Mouse (Mus musculus): ENCODE results near the gene Ano1. TPM values are rescaled to one million over a fixed set of nuclear protein-coding genes. Genes with fewer than 3 reads are reported as not detected.

Ano1 gene
- total RNA-seq, 2 experiments from 2014 or later: 2.6 to 2.8 TPM

DNA sequence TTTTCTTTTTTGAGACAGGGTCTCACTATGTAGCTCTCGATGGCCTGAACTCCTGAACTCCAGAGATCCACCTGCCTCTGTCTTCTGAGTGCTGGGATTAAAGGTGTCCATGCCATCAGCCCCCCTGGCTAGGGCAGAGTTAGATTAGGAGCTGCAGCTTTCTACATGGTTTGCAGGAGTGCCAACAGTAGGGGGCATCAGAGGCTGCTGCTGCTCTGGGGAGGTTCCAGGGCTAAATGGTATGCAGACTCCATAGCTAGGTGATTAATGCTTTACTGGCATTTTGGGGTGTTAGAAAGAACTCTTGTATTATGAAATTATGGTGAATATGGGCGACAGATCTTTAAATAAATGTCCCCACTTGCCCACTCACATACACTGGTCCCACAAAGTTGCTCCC lies 164.5 kb downstream of the Ano1 start:
- peak in 1 of 2 experiments; percentile 67 for DNase-seq (ENCODE audit: low spot score in 2 of 2)

DNA sequence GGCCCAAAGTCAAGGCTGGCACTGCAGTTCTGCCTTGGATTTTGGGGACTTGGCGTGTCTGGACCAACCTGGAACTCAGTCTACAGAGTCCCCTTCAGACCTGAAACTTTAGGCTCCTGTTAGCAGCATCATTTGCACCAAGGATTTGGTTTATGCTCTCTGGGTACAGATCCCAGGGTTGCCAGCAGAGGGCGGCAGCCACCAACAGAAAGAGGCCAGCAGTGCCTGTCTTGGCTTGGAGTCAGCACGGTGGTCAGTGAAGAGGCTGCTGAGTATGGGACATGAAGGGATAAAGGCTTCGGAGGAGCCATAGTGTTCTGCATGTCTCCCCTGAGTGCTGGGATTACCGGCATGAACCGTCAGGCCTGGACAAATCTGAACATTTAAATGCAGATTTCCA lies 166.1 kb downstream of the Ano1 start:
- peak in 1 of 2 experiments; percentile 76 for DNase-seq (ENCODE audit: low spot score in 2 of 2)

DNA sequence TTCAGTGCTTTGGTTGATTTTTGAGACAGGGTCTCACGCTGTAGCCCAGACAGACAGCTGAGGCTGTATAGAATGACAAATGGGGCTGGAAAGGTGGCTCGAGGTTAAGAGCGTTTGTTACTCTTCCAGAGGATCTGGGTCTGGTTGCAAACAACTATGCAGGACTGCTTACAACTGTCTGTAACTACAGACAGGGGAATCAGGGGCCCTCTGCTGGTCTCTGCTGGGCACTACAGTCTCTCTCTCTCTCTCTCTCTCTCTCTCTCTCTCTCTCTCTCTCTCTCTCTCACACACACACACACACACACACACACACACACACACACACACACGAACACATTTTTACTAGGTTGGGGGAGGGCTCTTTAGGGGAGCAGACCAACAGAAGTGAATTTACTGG lies 168.2 kb downstream of the Ano1 start:
- peak in 1 of 2 experiments; percentile 43 for DNase-seq (ENCODE audit: low spot score in 2 of 2)

DNA sequence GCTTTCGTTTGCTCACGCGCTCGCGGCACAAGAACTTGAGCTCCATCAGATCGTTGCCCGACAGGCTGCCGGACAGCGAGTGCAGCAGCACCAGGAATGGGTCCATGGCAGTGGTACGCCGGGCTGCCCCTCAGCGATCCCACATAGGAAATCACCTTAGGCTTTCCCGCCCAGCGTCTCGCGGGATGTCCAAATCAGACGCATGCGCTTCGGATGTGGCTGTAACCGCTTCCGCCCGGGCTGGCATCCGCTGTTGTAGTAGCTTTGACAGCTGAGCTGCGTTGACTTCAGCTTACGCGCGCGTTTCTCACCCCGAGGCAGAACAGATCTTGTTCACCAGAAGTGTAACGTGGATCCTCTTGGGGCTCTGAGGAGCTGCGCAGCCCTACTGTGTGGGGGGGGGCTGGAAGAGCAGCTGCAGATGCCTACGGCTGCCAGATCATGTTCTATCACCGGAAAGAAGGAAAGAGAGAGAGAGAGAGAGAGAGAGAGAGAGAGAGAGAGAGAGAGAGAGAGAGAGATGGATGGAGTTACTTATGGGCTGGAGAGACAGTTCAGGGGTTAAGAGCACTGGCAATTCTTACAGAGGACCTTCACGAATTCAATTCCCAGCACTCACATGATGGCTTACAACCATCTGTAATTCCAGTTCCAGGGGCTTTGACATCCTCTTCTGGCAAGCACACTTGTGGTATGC lies 169.3 kb downstream of the Ano1 start, which contains the start of gene Fadd:
TSS of gene Fadd (minus strand) at position 180 of the 697 bp plus-strand sequence.
- DNase-seq (ENCODE audit: low spot score in 2 of 2): peak; percentile 87 to 95

DNA sequence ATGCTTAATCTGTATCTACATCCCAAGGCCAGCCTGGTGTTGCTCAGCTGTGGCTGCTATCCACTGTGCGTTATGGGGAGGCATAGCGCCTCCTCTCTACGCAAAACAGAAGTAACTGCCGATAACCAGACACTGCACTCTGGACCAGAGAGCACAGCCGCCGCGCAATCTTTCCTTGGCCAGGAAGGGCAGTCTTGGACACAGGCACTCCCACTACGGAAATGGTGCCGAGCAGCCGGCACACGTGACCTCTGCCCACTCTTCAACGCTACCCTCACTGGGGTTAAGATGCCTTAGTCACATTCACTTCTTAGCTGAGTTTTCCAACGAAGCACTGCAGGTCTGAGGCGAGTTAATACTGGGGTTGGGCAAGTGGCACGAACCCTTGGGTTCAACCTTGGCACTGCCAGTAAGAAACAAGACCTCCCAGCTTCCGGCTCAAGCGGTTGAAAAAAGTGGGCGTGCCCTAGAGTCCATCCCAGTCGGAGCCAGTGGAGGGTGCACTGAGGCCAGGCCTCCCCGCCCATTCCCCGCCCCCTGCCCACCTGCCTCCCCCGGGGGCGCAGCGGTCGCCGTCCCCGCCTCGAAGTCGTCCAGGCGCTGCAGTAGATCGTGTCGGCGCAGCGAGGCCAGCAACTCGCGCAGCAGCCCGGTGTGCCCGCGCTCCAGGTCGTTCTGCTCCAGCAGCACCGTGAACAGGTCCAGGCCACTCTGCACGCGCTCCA lies 170.1 kb downstream of the Ano1 start:
- DNase-seq (ENCODE audit: low spot score in 2 of 2): peak; percentile 34 to 43

DNA sequence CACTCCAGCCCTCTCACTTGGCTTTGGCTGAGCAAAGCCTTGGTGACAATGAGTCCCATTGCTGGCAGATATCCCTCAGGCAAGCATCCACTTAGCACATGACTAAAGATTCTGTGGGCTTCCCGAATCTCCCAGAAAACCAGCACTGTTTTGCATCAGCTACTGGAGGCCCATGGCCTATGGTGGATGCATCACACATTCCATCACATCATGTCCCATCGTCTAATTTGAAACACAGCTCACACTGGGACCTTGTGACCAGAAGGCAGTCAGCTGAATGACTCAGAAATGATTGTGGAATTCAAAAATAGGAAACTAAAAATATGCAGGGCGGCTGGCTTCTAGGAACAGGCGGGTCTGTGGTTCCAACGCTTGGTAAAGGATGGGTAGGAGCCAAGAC lies 173.9 kb downstream of the Ano1 start:
- DNase-seq (ENCODE audit: low spot score in 2 of 2): peak in 1 of 2 experiments; percentile 71

DNA sequence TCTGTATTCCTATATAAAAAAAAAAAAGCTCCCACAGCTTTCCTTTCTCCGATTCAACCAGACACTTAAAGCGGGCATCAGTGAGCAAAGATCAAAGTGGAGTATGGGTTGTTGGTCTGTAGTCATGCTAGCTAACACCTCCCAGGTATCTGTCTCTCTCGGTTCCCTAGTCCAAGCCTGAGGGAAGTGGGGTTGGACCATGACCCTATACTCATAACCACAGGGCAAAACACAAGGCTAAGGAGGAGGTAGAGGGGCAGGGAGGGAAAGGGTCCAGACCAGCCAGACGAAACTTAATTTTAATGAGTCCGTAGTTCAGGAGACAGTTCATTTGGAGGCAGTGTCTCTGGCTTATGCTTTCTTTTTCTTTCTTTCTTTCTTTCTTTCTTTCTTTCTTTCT lies 179.5 kb downstream of the Ano1 start:
- DNase-seq (ENCODE audit: low spot score in 2 of 2): no peak

DNA sequence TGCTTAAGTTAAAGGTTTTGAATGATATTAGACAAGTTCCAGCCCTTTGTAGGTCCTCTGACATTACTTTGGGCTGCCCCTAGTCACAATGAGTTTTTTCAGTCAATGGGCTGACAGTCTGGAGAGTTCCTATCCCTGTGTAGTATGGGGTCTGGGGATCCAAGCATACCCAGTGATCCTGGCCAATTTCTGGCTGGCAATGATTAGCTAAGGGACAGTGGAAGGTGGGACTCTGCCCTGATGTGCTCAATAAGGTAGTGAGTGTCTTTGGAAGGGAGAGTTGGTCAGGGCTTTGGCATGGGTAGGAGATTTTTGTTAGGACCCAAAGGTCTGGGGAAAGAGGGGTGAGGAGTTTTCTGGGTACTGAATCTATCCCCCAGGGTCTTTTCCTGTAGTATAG lies 180.2 kb downstream of the Ano1 start:
- no peak for DNase-seq (ENCODE audit: low spot score in 2 of 2)

DNA sequence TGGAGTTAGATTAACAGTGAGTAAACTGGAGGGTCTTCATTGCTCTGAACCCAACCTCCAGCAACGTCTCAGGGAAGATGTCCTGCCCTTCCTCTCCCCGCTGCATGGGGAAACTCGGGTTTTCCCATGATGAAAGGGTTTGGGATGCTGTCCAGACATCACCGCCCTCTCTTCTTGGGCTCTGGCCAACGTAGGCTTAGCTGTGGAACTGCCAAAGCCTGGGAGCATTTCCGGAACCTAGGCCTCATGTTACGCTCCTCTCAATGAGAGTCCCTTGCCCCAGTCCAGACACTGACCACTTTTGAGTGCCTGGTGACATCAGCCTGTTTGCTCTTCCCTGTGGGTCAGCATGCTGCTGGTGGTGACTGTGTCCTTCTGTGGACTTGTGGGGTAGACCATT lies 182.3 kb downstream of the Ano1 start:
- DNase-seq (ENCODE audit: low spot score in 2 of 2): peak in 1 of 2 experiments; percentile 37

DNA sequence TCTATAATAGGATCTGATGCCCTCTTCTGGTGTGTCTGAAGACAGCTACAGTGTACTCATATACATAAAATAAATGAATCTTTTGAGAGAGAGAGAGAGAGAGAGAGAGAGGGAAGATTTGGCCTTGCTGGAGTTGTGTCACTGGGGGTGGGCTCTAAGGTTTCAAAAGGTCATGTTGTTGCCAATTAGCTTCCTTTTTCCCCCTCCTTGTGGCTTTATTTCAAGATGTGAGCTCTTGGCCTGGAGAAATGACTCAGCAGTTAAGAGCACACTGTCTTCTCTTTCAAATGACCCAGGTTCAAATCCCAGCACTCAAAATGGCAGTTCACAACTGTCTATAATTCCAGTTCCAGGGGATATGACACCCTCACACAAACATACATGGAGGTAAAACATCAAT lies 183.7 kb downstream of the Ano1 start:
- no peak for DNase-seq (ENCODE audit: low spot score in 2 of 2)

DNA sequence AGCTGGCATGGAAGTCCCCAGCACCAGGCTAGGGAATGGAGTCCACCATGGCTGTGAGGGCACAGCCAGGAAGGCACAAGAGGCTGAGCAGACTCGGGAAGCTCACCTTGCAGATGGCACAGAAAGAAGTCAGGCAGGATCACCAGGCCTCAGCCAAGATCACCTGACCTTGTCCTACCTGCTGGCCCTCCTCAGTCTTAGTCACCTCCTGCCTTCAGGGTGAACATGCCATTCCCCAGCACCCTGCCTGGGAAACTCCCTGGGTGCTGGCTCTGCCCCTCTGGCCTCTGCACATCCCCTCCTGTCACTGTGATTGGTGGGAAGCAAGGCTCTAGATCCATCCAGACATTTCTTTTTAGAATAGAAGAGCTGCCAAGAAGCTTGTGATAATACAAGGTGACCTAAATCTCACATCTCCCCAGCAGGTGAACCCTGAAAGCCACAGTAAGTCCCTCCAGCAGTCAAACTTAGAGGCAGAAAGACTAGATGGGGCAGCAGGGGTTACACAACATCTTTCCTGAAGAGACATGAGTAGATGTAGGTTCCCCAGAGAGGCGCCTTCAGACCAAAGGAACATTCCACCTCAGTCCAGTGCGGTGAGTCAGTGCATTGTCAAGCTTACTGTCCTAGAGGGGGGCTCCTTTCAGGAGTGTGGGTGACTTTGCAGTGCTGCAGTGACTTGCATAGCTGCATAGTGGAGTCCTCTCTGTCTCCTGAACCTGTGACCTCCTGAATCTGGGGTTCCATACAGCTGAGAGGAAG lies 184.7 kb downstream of the Ano1 start:
- DNase-seq (ENCODE audit: low spot score in 2 of 2): no peak

DNA sequence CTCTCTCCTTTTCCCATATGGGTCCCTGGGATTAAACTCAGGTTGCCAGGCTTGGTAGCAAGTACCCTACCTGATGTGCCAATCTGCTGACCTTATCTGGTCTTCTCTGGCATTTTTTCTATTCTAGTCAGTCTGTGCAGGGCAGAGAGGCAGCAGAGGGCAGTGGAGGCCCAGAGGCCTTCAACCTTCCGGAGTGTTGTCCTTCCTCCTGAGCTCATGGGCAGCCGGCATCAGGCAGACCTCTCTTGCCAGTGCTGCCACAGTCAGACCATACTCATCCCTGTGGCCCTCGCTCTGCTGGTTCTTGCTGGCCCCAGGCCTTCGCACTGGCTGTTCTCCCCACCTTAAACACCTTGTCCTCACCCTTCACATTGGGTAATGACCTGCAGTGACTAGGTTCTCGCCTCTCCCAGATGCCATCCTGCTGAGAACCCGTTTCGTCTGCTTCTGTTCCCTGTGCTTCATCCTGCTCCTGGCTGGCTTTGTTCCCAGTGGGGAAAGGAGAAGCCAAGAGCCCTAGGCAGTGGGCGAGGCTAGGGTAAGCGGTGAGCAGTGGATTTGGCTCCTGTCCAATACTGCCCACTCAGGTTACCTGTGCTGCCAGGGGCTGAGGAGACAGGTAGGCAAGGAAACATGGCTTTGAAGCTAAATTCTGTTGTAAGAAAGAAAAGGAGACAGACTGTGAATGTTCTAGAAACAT lies 188.2 kb downstream of the Ano1 start:
- no peak for DNase-seq (ENCODE audit: low spot score in 2 of 2)

DNA sequence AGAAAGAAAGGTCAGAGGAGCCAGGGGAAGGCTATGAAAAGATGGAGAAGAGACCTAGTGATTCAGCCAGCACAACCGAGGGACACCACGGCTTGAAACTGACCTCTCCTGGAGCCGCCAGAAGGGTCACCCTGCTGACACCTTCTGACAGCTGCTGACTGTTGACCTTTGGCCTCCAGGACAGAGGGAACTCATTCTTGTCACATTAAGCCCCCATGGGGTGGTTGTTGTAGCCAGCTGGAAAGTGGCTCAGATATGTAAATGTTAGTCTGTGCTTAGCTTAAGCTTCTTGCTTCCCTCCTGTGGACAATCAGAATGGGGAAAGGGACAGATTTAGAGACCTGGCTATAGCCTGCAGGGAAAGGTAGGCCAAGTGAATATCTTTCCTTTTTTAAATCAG lies 189.8 kb downstream of the Ano1 start:
- DNase-seq (ENCODE audit: low spot score in 2 of 2): no peak

DNA sequence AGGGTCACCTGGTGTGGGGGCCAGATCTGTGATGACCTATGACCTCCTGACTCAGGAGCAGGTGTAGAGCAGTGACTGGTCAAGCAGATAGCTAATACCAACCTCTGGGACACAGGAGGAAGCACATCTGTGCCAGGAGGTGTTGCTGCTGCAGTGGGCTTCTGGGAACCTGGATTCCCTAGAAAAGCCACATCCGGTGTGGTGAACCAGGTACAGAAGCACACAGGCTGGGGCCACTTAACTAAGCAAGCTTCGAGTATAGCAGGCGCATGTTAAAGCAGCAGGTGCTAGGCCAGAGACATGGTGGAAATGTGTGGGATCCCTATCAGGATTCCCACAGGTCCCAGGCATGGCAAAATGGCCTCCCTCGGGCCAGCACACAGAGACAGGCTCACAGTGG lies 191.2 kb downstream of the Ano1 start:
- DNase-seq (ENCODE audit: low spot score in 2 of 2): no peak

DNA sequence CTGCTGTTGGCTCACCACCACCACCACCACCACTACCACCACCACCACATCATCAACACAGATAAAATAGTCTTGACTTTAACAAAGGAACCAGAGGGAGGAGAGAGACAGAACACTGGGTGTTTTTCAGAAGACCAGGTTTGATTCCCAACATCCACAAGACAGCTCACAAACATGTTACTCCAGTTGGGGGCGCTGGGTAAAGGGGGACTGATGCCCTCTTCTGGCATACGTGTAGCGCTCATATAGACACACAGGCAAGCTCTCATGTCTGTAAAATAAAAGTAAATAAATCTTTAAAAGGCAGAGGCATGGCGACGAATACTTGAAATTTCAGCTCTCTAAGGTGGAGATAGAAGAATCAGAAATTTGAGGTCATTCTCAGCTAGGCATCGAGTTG lies 193.2 kb downstream of the Ano1 start:
- no peak for DNase-seq (ENCODE audit: low spot score in 2 of 2)

DNA sequence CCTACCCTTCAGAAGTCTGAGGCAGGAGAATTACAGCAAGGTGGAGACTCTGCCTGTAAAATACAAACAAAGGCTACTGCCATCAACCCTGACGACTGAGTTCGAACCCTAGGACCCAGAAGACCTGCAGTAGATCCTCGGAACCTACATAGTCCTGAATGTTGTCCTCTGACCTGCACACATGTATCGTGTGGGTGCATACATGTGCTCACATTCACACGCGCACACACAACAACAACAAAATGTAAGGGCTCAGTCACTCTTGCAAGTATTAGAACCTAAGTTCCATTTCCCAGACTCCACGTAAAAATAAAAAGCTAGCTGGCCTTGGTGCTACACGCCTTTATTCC lies 197.7 kb downstream of the Ano1 start:
- no peak for DNase-seq (ENCODE audit: low spot score in 2 of 2)

DNA sequence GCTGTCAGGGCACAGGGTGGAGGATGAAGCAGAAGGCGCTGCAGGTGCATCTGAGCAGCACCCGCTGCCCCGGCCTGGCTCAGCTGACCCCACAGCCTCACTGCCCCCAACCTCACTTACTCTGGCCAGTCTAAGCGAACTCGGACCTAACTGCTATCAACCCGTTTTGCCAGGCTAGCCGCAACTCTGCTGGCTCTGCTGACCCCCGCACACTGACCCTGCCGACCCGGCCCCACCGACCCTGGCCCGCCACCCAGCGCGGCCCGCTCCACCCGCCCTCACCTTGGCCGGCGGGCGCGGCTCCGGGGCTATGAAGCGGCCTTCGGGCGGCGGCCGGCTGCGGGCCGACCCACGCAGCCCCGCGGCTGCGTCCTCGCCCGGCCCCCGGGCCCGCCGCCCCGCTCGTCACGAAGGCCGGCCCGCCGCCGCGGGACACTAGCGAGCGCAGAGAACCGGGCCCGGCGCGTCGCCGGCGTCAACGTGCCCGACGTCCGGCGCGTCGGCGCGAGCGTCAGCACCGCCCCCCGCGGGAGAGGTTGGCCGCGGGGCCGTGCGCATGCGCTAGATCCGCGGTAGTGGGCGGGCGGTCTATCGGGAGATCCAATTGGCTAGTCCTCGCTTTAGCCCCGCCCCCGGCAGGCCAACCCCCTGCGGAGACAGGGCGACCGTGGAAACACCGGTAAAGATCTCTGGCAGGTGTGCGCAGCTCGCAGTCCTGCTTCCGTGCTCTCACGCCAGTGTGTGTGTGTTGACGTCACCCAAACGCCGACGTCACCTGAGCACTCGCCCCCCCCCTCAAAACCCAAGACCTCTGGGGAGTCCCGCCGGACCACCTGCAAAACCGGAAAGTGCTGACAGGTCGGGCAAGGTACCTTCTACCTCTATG lies 198.3 kb downstream of the Ano1 start, which contains the start of gene Ppfia1:
TSS of gene Ppfia1 (minus strand) at position 493 of the 886 bp plus-strand sequence.
- DNase-seq (ENCODE audit: low spot score in 2 of 2): peak; percentile 96 to 98

DNA sequence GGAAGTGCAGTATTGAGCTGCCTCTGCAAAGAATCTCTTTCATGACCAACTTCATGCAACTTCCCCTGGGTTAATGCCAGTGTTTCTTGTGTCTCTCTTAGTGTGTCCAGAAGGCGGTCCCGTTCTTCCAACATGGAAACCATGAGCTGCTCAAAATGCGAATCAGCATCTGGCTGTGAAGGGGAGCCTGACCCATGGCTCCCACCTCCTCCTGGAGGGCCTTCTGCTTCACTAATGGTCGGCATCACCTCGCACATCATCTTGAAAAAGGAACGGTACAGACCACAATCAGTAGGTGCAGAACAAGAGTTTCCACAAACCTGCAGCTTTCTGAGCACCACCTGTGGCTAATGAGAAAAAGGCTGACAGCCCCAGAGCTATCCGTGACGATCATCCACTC lies 199.5 kb downstream of the Ano1 start:
- DNase-seq (ENCODE audit: low spot score in 2 of 2): no peak

DNA sequence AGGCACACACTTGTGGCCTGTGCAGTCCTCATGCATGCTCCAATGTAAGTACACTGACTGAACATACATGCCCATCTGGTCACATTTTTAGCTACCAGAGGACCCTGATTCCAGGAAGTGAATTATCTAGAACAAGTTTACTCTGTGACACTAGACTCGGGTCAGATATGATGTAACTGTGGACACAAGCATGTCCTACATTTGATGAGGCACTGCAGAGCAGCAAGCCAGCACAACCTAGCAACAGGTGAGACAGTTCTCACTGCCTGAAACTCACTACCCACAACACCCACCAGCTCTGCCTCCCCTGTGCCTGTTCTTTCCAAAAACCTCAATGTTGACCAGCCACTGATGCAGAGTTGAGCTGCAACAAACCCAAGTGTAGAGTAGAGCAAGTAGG lies 201.0 kb downstream of the Ano1 start:
- DNase-seq (ENCODE audit: low spot score in 2 of 2): no peak

DNA sequence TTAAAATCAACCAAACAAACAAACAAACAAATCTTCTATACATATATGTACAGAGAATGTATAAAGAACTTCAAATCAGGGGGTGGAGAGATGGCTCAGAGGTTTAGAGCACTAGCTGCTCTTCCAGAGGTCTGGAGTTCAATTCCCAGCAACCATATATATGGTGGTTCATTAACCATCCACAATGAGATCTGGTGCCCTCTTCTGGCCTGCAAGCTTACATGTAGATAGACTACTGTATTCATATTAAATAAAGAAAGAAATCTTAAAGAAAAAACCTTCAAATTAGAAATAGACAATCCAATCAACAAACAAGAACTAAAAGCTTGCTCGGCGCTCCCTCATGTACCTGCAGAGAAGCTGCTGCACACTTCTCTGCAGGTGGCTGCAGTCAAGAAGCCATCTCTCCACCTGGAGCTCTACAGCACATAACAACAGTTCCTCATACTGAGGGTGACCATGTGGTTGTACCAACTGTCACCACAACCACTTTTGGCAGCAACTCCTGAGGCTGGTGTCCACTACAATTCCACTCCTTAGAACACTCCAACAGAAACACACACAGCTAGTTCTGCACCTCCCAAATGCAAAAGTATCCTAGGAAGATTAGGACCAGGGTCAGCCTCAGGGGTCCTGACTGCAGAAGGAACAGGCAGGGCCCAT lies 201.7 kb downstream of the Ano1 start:
- no peak for DNase-seq (ENCODE audit: low spot score in 2 of 2)
